8 mouse cellular contexts compared by ENCODE assay signal in the genomic region with DNA sequence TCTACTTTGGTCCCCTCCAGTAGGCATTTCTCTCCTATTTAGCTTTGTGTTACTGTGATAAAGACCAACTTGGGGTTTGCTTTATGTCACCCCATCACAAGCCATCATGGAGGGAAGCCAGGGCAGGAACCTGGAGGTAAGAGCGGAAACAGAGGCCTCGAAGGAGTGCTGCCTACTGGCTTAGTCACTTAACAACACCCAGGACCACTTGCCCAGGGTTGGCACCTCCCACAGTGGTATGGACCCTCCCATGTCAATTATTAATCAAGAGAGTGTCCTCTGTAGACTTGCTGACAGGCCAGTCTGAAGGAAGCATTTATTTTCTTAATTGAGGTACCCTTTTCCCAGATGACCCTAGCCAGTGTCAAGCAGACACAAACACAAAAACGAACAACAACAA. TPM values are rescaled to one million over a fixed set of nuclear protein-coding genes. Genes with fewer than 3 reads are reported as not detected.
A peak's percentile ranks its signal among the peaks of the same experiment; 100 is the strongest.
DNase-seq lines count a peak whose midpoint lies in the region; ATAC-seq and TF ChIP-seq lines count a peak whose summit lies in the region.

No protein-coding gene starts in this region.

- ATAC-seq in lung, embryonic 15.5 days (ENCODE audit: borderline replicate concordance, extremely low read depth, low FRiP score, low TSS enrichment) = no peak
- ATAC-seq in heart, embryonic 16.5 days (replicated peaks; ENCODE audit: extremely low read depth, insufficient read depth, low FRiP score) = no peak
- no peak for ATAC-seq in stomach, embryonic 14.5 days (ENCODE audit: insufficient number of reproducible peaks, insufficient read depth, low FRiP score, low read depth)
- no peak for ATAC-seq in frontal cortex, adult (ENCODE audit: low TSS enrichment)

- peaks cover 12% of the 10 kb centered on the region for H3K4me1 ChIP-seq in lung, embryonic 15.5 days
- H3K4me1 ChIP-seq in heart, embryonic 16.5 days (ENCODE audit: control insufficient read depth, insufficient read depth, low read length) = peaks cover 13% of the 10 kb centered on the region
- H3K4me1 ChIP-seq in limb, embryonic 10.5 days = peaks cover 16% of the 10 kb centered on the region
- peaks cover 4% of the 10 kb centered on the region for H3K4me1 ChIP-seq in stomach, embryonic 14.5 days (ENCODE audit: control insufficient read depth, insufficient read depth, low read length)
- peaks cover 3% of the 10 kb centered on the region for H3K4me1 ChIP-seq in thymus, adult 2 months (replicated peaks; ENCODE audit: control insufficient read depth, insufficient read depth, low read length)

- no peaks in the 10 kb centered on the region for H3K27me3 ChIP-seq in lung, embryonic 15.5 days
- peaks cover 2% of the 10 kb centered on the region; the same call in 1 of the 2 replicates for H3K27me3 ChIP-seq in heart, embryonic 16.5 days (ENCODE audit: control insufficient read depth, insufficient read depth, low read length)
- no peaks in the 10 kb centered on the region for H3K27me3 ChIP-seq in limb, embryonic 10.5 days (ENCODE audit: low read depth, poor library complexity, severe bottlenecking)
- no peaks in the 10 kb centered on the region for H3K27me3 ChIP-seq in stomach, embryonic 14.5 days (ENCODE audit: control insufficient read depth, insufficient read depth, low read length)
- no peaks in the 10 kb centered on the region; the same call in 1 of the 2 replicates for H3K27me3 ChIP-seq in thymus, adult 2 months (ENCODE audit: control insufficient read depth, insufficient read depth, low read length)

- no peak for TF ChIP-seq POLR2A in thymus, adult 2 months (IDR thresholded peaks at IDR 0.05; ENCODE audit: control insufficient read depth, extremely low read depth, insufficient read depth, low read length, poor library complexity)

- peak overlapping the region; percentile 99 for H3K27ac ChIP-seq in lung, embryonic 15.5 days
- H3K27ac ChIP-seq in heart, embryonic 16.5 days (ENCODE audit: low read length) = peak overlapping the region; percentile 97
- H3K27ac ChIP-seq in limb, embryonic 10.5 days = peak overlapping the region; percentile 97
- peak overlapping the region; percentile 95 for H3K27ac ChIP-seq in stomach, embryonic 14.5 days (ENCODE audit: low read length)
- H3K27ac ChIP-seq in thymus, adult 2 months (ENCODE audit: control insufficient read depth, insufficient read depth, low read length) = no peak overlapping the region

- TF ChIP-seq CTCF in thymus, adult 2 months (IDR thresholded peaks at IDR 0.05; ENCODE audit: borderline replicate concordance, control insufficient read depth, extremely low read depth, insufficient read depth, low read length, poor library complexity) = no peak

- H3K4me3 ChIP-seq in lung, embryonic 15.5 days = peak overlapping the region; percentile 84
- H3K4me3 ChIP-seq in heart, embryonic 16.5 days (ENCODE audit: low read length) = peak overlapping the region; percentile 84
- H3K4me3 ChIP-seq in limb, embryonic 10.5 days = peak overlapping the region; percentile 83
- peak overlapping the region; percentile 61 for H3K4me3 ChIP-seq in stomach, embryonic 14.5 days (ENCODE audit: low read depth, low read length)
- no peak overlapping the region for H3K4me3 ChIP-seq in thymus, adult 2 months (ENCODE audit: control insufficient read depth, insufficient read depth, low read length)

- peak overlapping the region; percentile 66 for H3K4me2 ChIP-seq in lung, embryonic 15.5 days
- H3K4me2 ChIP-seq in heart, embryonic 16.5 days (ENCODE audit: low read depth, low read length) = peak overlapping the region; percentile 82
- peak overlapping the region; percentile 85 for H3K4me2 ChIP-seq in stomach, embryonic 14.5 days (replicated peaks; ENCODE audit: low read depth, low read length)

- no peak for DNase-seq in lung, postnatal 36 days
- no peak for DNase-seq in limb, embryonic 10.5 days (ENCODE audit: low spot score)
- DNase-seq in thymus, adult 2 months = no peak
- DNase-seq in layer of hippocampus, adult 9-10 months (ENCODE audit: low spot score) = no peak

- WGBS in lung, embryonic 15.5 days = 41% methylated on average over 3 of the region's 3 CpGs
- 53% methylated on average over 3 of the region's 3 CpGs for WGBS in heart, embryonic 16.5 days
- WGBS in limb, embryonic 10.5 days = 61% methylated on average over 3 of the region's 3 CpGs
- WGBS in stomach, embryonic 14.5 days = 55% methylated on average over 3 of the region's 3 CpGs
- 59% methylated on average over 3 of the region's 3 CpGs for WGBS in thymus, adult 2 months

- H3K9ac ChIP-seq in lung, embryonic 15.5 days = peak overlapping the region; percentile 68; the same call in 1 of the 2 replicates
- H3K9ac ChIP-seq in heart, embryonic 16.5 days (ENCODE audit: low read length) = peak overlapping the region; percentile 86
- H3K9ac ChIP-seq in stomach, embryonic 14.5 days (replicated peaks; ENCODE audit: low read depth, low read length) = peak overlapping the region; percentile 54; the same call in 1 of the 2 replicates

- H3K9me3 ChIP-seq in lung, embryonic 15.5 days = no peaks in the 10 kb centered on the region
- H3K9me3 ChIP-seq in heart, embryonic 16.5 days (replicated peaks; ENCODE audit: control insufficient read depth, low read length) = no peaks in the 10 kb centered on the region
- no peaks in the 10 kb centered on the region for H3K9me3 ChIP-seq in limb, embryonic 10.5 days (replicated peaks)
- no peaks in the 10 kb centered on the region for H3K9me3 ChIP-seq in stomach, embryonic 14.5 days (ENCODE audit: control insufficient read depth, low read depth, low read length)

- no peaks in the 10 kb centered on the region for H3K36me3 ChIP-seq in lung, embryonic 15.5 days
- no peaks in the 10 kb centered on the region for H3K36me3 ChIP-seq in heart, embryonic 16.5 days (ENCODE audit: control insufficient read depth, insufficient read depth)
- H3K36me3 ChIP-seq in limb, embryonic 10.5 days = no peaks in the 10 kb centered on the region
- H3K36me3 ChIP-seq in stomach, embryonic 14.5 days (ENCODE audit: control insufficient read depth, insufficient read depth, low read length) = no peaks in the 10 kb centered on the region
- H3K36me3 ChIP-seq in thymus, adult 2 months (ENCODE audit: control insufficient read depth, insufficient read depth, low read length) = no peaks in the 10 kb centered on the region

RNA-seq across cellular contexts. Expression of a gene that starts 0.5 kb away (rescaled TPM):
- polyA plus RNA-seq in lung, embryonic 15.5 days (2015; fragmentation: Nextera tagmentation; extraction: Ambion mirVana) = 13.0 and 14.7 TPM in 2 replicates
- 18.0 and 19.0 TPM in 2 replicates for polyA plus RNA-seq in heart, embryonic 16.5 days (2015; fragmentation: Nextera tagmentation; extraction: Ambion mirVana)
- polyA plus RNA-seq in limb, embryonic 10.5 days (2016; fragmentation: Nextera tagmentation; extraction: Ambion mirVana) = 9.7 and 10.5 TPM in 2 replicates
- polyA plus RNA-seq in stomach, embryonic 14.5 days (2014; fragmentation: Nextera tagmentation; extraction: Ambion mirVana) = 12.6 and 13.6 TPM in 2 replicates
- 51.8 and 52.5 TPM in 2 replicates for polyA plus RNA-seq in thymus, adult 2 months (2012; rRNA removed)

RNA-seq across cellular contexts. Expression of a gene that starts 11.5 kb away (rescaled TPM):
- 37.2 and 39.4 TPM in 2 replicates for polyA plus RNA-seq in lung, embryonic 15.5 days (2015; fragmentation: Nextera tagmentation; extraction: Ambion mirVana)
- polyA plus RNA-seq in heart, embryonic 16.5 days (2015; fragmentation: Nextera tagmentation; extraction: Ambion mirVana) = 34.1 and 41.9 TPM in 2 replicates
- polyA plus RNA-seq in limb, embryonic 10.5 days (2016; fragmentation: Nextera tagmentation; extraction: Ambion mirVana) = 24.5 and 30.9 TPM in 2 replicates
- 48.0 and 50.1 TPM in 2 replicates for polyA plus RNA-seq in stomach, embryonic 14.5 days (2014; fragmentation: Nextera tagmentation; extraction: Ambion mirVana)
- polyA plus RNA-seq in thymus, adult 2 months (2012; rRNA removed) = 6.0 and 6.6 TPM in 2 replicates

RNA-seq across cellular contexts. Expression of a gene that starts 14.6 kb away (rescaled TPM):
- 0.12 TPM in 1 of 2 replicates, not detected in the other for polyA plus RNA-seq in lung, embryonic 15.5 days (2015; fragmentation: Nextera tagmentation; extraction: Ambion mirVana)
- polyA plus RNA-seq in heart, embryonic 16.5 days (2015; fragmentation: Nextera tagmentation; extraction: Ambion mirVana) = 0.37 and 0.39 TPM in 2 replicates
- 0.61 TPM in 1 of 2 replicates, not detected in the other for polyA plus RNA-seq in limb, embryonic 10.5 days (2016; fragmentation: Nextera tagmentation; extraction: Ambion mirVana)
- polyA plus RNA-seq in stomach, embryonic 14.5 days (2014; fragmentation: Nextera tagmentation; extraction: Ambion mirVana) = not detected in 2 replicates
- 0.77 and 1.3 TPM in 2 replicates for polyA plus RNA-seq in thymus, adult 2 months (2012; rRNA removed)

RNA-seq across cellular contexts. Expression of a gene that starts 17.2 kb away (rescaled TPM):
- polyA plus RNA-seq in lung, embryonic 15.5 days (2015; fragmentation: Nextera tagmentation; extraction: Ambion mirVana) = 5.1 and 7.5 TPM in 2 replicates
- polyA plus RNA-seq in heart, embryonic 16.5 days (2015; fragmentation: Nextera tagmentation; extraction: Ambion mirVana) = 175 TPM in 2 replicates
- 0.16 and 0.40 TPM in 2 replicates for polyA plus RNA-seq in limb, embryonic 10.5 days (2016; fragmentation: Nextera tagmentation; extraction: Ambion mirVana)
- polyA plus RNA-seq in stomach, embryonic 14.5 days (2014; fragmentation: Nextera tagmentation; extraction: Ambion mirVana) = 0.27 and 0.36 TPM in 2 replicates
- polyA plus RNA-seq in thymus, adult 2 months (2012; rRNA removed) = 9.9 and 83.8 TPM in 2 replicates

RNA-seq across cellular contexts. Expression of a gene that starts 38.0 kb away (rescaled TPM):
- polyA plus RNA-seq in lung, embryonic 15.5 days (2015; fragmentation: Nextera tagmentation; extraction: Ambion mirVana) = 76.8 and 78.0 TPM in 2 replicates
- 100 and 115 TPM in 2 replicates for polyA plus RNA-seq in heart, embryonic 16.5 days (2015; fragmentation: Nextera tagmentation; extraction: Ambion mirVana)
- polyA plus RNA-seq in limb, embryonic 10.5 days (2016; fragmentation: Nextera tagmentation; extraction: Ambion mirVana) = 76.8 and 81.3 TPM in 2 replicates
- 98.0 and 101 TPM in 2 replicates for polyA plus RNA-seq in stomach, embryonic 14.5 days (2014; fragmentation: Nextera tagmentation; extraction: Ambion mirVana)
- polyA plus RNA-seq in thymus, adult 2 months (2012; rRNA removed) = 70.5 and 96.7 TPM in 2 replicates
